Mouse (Mus musculus) small intestine, adult 2 months (tissue): ENCODE data around the gene Car4. TPM values are rescaled to one million over a fixed set of nuclear protein-coding genes. Genes with fewer than 3 reads are reported as not detected.

Experiments used
- H3K27ac ChIP-seq: fragments of 200-500 bp; 2 replicates; pipeline ENCODE4 v1.5.1; 2012; ENCODE audit warnings: low read depth, low read length, control low read depth, inconsistent platforms; ENCODE audit not compliant: insufficient read depth
- H3K27me3 ChIP-seq: fragments of 200-500 bp; 2 replicates; pipeline ENCODE4 v1.6.1; 2012; ENCODE audit warnings: mild to moderate bottlenecking, moderate library complexity, low read length, inconsistent platforms; ENCODE audit not compliant: control insufficient read depth, insufficient read depth
- H3K36me3 ChIP-seq: fragments of 200-500 bp; 2 replicates; pipeline ENCODE4 v1.6.1; 2012; ENCODE audit warnings: mild to moderate bottlenecking, low read length, control low read depth, inconsistent platforms; ENCODE audit not compliant: control insufficient read depth, insufficient read depth
- H3K4me1 ChIP-seq: fragments of 200-500 bp; 2 replicates; pipeline ENCODE4 v1.6.1; 2012; ENCODE audit warnings: low read length, inconsistent platforms, mixed read lengths; ENCODE audit not compliant: control insufficient read depth, insufficient read depth, insufficient read length
- H3K4me3 ChIP-seq: fragments of 200-500 bp; 2 replicates; pipeline ENCODE4 v1.5.1; 2012; ENCODE audit warnings: low read depth, mild to moderate bottlenecking, control low read depth, inconsistent platforms, low read length, moderate library complexity
- CTCF ChIP-seq: fragments of 200-500 bp; IDR thresholded peaks from 2 replicates; pipeline ENCODE4 v1.5.1; 2012; ENCODE audit warnings: low read depth, mild to moderate bottlenecking, control low read depth, inconsistent platforms, low read length, moderate library complexity, mixed read lengths; ENCODE audit not compliant: insufficient replicate concordance, insufficient read length; ENCODE audit errors: extremely low read depth
- POLR2A ChIP-seq: fragments of 200-500 bp; IDR thresholded peaks from 2 replicates; pipeline ENCODE4 v1.6.1; 2012; ENCODE audit warnings: low read depth, mild to moderate bottlenecking, control low read depth, inconsistent platforms, low read length, moderate library complexity
- WGBS: fragments of 180-500 bp; shearing (Covaris S2); methylation state at CpG from one replicate; pipeline ENCODE4 v1.1.7; 2018; 5-methylcytosine and 5-hydroxymethylcytosine counted together
- polyA plus RNA-seq: library from polyadenylated mRNA; depleted of rRNA; stranded (reverse); fragments of >200 nt; gene quantifications from 2 replicates; pipeline ENCODE4 v1.2.3, GENCODE M21; 2012

The Car4 gene
- polyA plus RNA-seq, 1 experiment: 46.7 TPM

DNA sequence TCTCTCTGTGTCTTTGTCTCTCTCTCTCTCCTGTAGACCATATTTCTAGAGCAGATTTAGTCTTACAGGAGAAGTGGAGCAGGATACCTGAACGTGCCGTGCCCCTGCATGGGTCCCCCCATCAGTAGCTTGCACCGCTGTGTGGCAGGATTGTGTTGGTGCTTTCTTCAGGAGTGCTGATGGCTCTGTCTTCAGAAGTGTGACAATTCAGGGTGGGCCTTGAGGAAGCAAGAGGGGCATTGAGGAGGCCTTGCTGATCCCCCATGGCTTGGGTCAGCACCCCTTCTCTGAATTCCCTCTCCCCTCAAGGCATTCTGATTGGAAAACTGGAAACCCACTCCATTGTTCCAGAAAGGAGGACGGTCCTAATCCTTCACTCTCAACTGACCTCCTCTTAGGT is 4.0 kb downstream of the Car4 start:
- no peak overlapping the region for H3K27ac ChIP-seq
- H3K4me1 ChIP-seq: peaks cover 58% of the 10 kb centered on the region
- H3K36me3 ChIP-seq: peaks cover 5% of the 10 kb centered on the region; the same call in 1 of the 2 replicates
- WGBS: 93% methylated on average over 4 of the region's 4 CpGs
- TF ChIP-seq POLR2A (no peak), CTCF (no peak)
- no peaks in the 10 kb centered on the region for H3K27me3 ChIP-seq
- H3K4me3 ChIP-seq: no peak overlapping the region

DNA sequence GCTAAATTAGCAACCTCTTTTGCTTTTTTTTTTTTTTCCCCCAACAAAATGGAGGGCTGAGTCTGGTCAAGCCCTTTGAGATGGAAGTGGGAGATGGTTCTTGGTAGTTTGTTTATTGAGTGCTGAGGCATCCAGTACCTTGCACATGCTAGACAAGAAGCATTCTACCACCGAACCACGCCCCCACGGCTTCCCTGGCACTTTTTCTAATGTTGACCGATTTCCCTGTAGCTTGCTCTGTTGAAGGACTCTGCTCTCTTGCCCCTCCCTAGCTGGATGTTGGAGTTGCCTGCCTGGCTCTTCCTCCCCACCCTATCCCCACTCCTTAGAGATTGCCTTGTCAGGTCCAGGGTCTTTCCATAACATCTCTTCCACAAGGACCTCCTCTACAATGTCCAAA is 5.0 kb downstream of the Car4 start:
- Histone ChIP-seq H3K27me3 (no peaks in the 10 kb centered on the region), H3K36me3 (peaks cover 5% of the 10 kb centered on the region; the same call in 1 of the 2 replicates), H3K4me3 (no peak overlapping the region), H3K27ac (0 out of 2 replicates have a peak overlapping the region, but pooled peaks have one; percentile 16), H3K4me1 (peaks cover 60% of the 10 kb centered on the region)
- TF ChIP-seq CTCF (no peak), POLR2A (no peak)
- WGBS: 19% methylated on average over 4 of the region's 4 CpGs

DNA sequence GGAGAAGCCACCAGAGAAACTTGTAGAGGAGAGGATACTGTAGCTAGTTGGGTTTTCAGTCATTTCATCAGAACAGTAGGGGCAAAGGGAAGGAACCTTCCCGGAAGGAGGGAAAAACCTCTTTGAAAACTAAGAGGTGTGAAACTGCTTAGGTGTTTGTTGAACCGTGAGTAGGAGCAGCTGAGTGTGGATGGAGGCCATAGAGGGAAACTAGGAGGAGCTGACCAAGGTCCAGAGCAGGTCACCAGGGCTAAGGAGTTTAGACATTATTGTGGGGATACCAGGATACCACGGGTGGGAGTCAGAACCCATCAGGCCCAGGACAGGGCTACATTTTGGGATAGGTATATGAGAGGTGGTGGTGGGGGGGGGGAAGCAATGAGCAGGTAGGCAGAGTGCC is 6.0 kb downstream of the Car4 start:
- 65% methylated on average over 3 of the region's 3 CpGs for WGBS
- Histone ChIP-seq H3K4me3 (no peak overlapping the region), H3K4me1 (peaks cover 59% of the 10 kb centered on the region), H3K27me3 (no peaks in the 10 kb centered on the region), H3K27ac (no peak overlapping the region), H3K36me3 (peaks cover 5% of the 10 kb centered on the region; the same call in 1 of the 2 replicates)
- TF ChIP-seq POLR2A (no peak), CTCF (no peak)

DNA sequence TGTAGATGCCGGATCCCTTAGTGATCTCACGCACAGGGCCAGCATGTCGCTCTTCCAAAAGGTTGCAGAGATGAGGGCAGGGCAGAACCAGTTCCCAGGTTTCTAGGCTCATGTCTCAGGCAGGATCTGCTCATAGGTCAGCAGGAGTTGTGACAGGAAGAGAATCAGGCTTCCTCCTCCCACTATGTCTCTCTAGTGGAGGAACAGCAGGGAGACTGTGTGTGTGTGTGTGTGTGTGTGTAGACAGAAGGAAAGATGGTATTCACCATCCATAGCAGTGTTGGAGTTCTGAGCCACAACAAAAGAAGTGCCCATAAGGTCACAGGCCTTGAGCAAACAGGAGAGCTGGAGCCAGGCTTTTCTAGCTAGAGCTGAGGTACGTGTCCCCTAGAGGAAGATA is 9.1 kb downstream of the Car4 start:
- Histone ChIP-seq H3K27ac (no peak overlapping the region), H3K4me1 (peaks cover 52% of the 10 kb centered on the region), H3K27me3 (no peaks in the 10 kb centered on the region), H3K36me3 (peaks cover 5% of the 10 kb centered on the region; the same call in 1 of the 2 replicates), H3K4me3 (no peak overlapping the region)
- 85% methylated on average over 4 of the region's 4 CpGs for WGBS
- no peak for TF ChIP-seq POLR2A
- no peak for TF ChIP-seq CTCF

DNA sequence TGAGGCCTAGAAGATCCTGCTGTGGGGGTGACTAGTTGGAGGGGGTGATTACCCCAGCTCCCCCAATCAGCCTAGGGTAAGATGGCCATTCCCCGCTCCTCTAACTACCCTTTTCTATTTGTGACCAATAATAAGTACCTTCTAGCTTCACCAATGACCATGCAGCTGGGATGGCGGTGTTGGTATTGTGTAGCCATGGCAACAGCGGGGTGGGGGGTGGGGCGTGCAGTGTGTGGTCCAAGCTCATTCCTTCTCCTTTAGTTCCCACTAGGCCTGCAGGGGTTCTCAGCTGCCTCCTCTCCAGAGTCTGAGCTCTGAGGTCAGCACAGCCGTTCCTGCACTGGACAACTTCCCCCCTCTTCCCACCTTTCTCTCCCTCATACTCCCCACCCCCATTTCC is 9.5 kb downstream of the Car4 start:
- Histone ChIP-seq H3K27ac (no peak overlapping the region), H3K4me1 (peaks cover 52% of the 10 kb centered on the region), H3K36me3 (peaks cover 5% of the 10 kb centered on the region; the same call in 1 of the 2 replicates), H3K27me3 (no peaks in the 10 kb centered on the region), H3K4me3 (no peak overlapping the region)
- TF ChIP-seq POLR2A (no peak), CTCF (no peak)
- WGBS: 69% methylated on average over 5 of the region's 5 CpGs

DNA sequence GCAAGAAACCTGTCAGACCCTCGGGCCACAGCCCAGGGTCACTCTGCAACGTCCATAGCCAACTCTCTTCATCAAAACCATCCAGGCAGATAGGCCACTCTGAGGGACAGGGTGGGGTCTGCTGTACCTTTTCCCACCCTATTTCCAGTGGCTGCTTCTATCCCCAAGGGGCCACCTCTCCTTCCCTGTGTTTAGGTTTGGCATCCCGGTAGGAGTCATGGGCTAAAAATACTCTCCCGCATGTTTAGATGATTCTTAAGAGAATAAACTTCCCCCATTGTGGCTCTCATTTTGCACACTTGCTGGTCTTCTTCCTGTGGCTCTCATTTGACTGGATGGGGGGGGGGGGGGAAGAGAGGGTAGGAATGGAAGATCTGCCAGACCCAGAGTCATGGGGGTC is 10.7 kb downstream of the Car4 start:
- H3K27ac ChIP-seq: no peak overlapping the region
- H3K27me3 ChIP-seq: no peaks in the 10 kb centered on the region
- TF ChIP-seq CTCF: no peak
- no peak for TF ChIP-seq POLR2A
- WGBS: 79% methylated on average over 4 of the region's 4 CpGs
- H3K4me3 ChIP-seq: no peak overlapping the region
- peaks cover 5% of the 10 kb centered on the region; the same call in 1 of the 2 replicates for H3K36me3 ChIP-seq
- peaks cover 48% of the 10 kb centered on the region for H3K4me1 ChIP-seq

DNA sequence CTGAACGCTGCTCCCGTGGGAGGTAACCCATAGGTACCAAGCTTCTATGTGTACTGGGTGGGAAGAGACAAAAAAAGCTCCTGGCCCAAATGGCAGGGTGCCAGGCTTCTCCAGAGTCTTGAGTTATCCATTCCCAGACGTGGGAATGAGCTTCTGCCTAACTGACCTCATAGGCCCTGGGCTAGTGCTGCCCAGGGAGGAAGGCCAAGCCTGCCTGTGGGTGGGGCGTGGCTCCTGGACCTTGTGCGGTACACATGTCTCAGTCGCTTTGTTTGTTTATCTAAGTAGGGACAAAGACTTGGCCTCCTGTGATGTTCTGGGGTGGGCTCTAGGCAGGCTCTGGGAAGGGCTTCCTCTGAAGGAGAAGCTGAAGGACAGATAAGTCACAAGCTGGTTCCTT is 11.2 kb downstream of the Car4 start:
- Histone ChIP-seq H3K4me1 (peaks cover 48% of the 10 kb centered on the region), H3K27me3 (no peaks in the 10 kb centered on the region), H3K36me3 (peaks cover 5% of the 10 kb centered on the region; the same call in 1 of the 2 replicates), H3K27ac (peak overlapping the region; percentile 17; the same call in 1 of the 2 replicates), H3K4me3 (no peak overlapping the region)
- WGBS: 32% methylated on average over 6 of the region's 6 CpGs
- TF ChIP-seq CTCF (no peak), POLR2A (no peak)

DNA sequence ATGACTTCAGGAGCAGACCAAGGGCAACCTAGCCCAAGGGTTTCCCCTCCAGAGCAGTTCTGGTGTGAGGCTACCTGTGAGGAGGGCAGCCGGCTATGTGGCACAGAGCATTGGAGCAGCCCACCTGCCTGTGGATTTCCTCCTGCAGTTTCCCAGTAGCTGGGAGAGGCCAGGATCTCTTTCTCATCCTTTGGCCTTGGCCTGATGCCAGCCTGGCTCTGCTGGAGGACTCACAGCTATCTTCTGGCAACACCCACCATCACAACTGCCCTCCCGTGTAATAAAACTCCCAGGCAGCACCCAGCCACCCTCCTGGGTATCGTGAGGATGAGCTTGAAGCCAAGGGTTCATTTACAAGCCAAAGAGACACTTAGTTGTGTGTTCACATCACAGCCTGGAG is 14.5 kb downstream of the Car4 start:
- peaks cover 45% of the 10 kb centered on the region for H3K4me1 ChIP-seq
- H3K4me3 ChIP-seq: 0 out of 2 replicates have a peak overlapping the region, but pooled peaks have one; percentile 21
- no peak for TF ChIP-seq POLR2A
- TF ChIP-seq CTCF: no peak
- peak overlapping the region; percentile 69 for H3K27ac ChIP-seq
- WGBS: 14% methylated on average over 3 of the region's 3 CpGs
- no peaks in the 10 kb centered on the region for H3K36me3 ChIP-seq
- no peaks in the 10 kb centered on the region for H3K27me3 ChIP-seq
